ENCODE assay signal across 9 mouse cellular contexts in genomic region chr4:83302887-83303827, GRCm38 (mm10). TPM values are rescaled to one million over a fixed set of nuclear protein-coding genes. Genes with fewer than 3 reads are reported as not detected.
DNase-seq lines count a peak whose midpoint lies in the region; ATAC-seq and TF ChIP-seq lines count a peak whose summit lies in the region.
"Had no signal": no experiment of that assay in that cellular context is flagged by ENCODE, and none has a peak within 500 bp of the region (broad histone marks: within the 10 kb centered on the region; RNA-seq: fewer than 3 reads in every experiment).

No protein-coding gene starts in this region.

- no peak overlapping the region for H3K9ac ChIP-seq in forebrain, embryonic 11.5 days (ENCODE audit: low read length)
- H3K9ac ChIP-seq in liver, embryonic 16.5 days (ENCODE audit: low read depth, low read length) = no peak overlapping the region
- H3K9ac ChIP-seq in neural tube, embryonic 13.5 days = no peak overlapping the region
- H3K9ac ChIP-seq: limb, embryonic 15.5 days had no signal

- H3K4me2 ChIP-seq in forebrain, embryonic 11.5 days (ENCODE audit: low read depth, low read length, severe bottlenecking) = no peak overlapping the region
- peak overlapping the region; percentile 15 for H3K4me2 ChIP-seq in liver, embryonic 16.5 days (ENCODE audit: low read depth, low read length)
- no peak overlapping the region for H3K4me2 ChIP-seq in neural tube, embryonic 13.5 days
- H3K4me2 ChIP-seq: limb, embryonic 15.5 days had no signal

- DNase-seq in MEL-GATA-1-ER (ENCODE audit: extremely low read depth, low read depth) = peak; percentile 75
- DNase-seq in c-Kit-positive CD71-positive TER-119-negative erythroid progenitor cells, embryonic 14.5 days (ENCODE audit: low read depth) = peak; percentile 79
- DNase-seq in forebrain, embryonic 11.5 days (ENCODE audit: low spot score) = peak; percentile 59
- DNase-seq in heart, postnatal 14 days = peak; percentile 72 to 83
- peak; percentile 82 to 85 for DNase-seq in kidney, postnatal 36 days
- peak; percentile 73 for DNase-seq in thymus, adult 2 months

- no peak overlapping the region for H3K27ac ChIP-seq in forebrain, embryonic 11.5 days (ENCODE audit: low read depth, low read length)
- H3K27ac ChIP-seq in liver, embryonic 16.5 days (ENCODE audit: low read length) = no peak overlapping the region
- no peak overlapping the region for H3K27ac ChIP-seq in neural tube, embryonic 13.5 days (replicated peaks)
- H3K27ac ChIP-seq in thymus, adult 2 months (ENCODE audit: control insufficient read depth, insufficient read depth, low read length) = no peak overlapping the region
- H3K27ac ChIP-seq: limb, embryonic 15.5 days had no signal

- no peaks in the 10 kb centered on the region for H3K4me1 ChIP-seq in forebrain, embryonic 11.5 days (replicated peaks; ENCODE audit: control insufficient read depth, insufficient read depth, low read length)
- no peaks in the 10 kb centered on the region for H3K4me1 ChIP-seq in liver, embryonic 16.5 days (ENCODE audit: control insufficient read depth, low read depth, low read length)
- 0 out of 2 replicates have a peak, but pooled peaks cover 17% of the 10 kb centered on the region for H3K4me1 ChIP-seq in neural tube, embryonic 13.5 days (replicated peaks)
- no peaks in the 10 kb centered on the region for H3K4me1 ChIP-seq in thymus, adult 2 months (replicated peaks; ENCODE audit: control insufficient read depth, insufficient read depth, low read length)

- H3K4me3 ChIP-seq in forebrain, embryonic 11.5 days (ENCODE audit: low read depth, low read length) = no peak overlapping the region
- H3K4me3 ChIP-seq in liver, embryonic 16.5 days (ENCODE audit: low read depth, low read length) = peak overlapping the region; percentile 21; the same call in 1 of the 2 replicates
- no peak overlapping the region for H3K4me3 ChIP-seq in neural tube, embryonic 13.5 days
- no peak overlapping the region for H3K4me3 ChIP-seq in thymus, adult 2 months (ENCODE audit: control insufficient read depth, insufficient read depth, low read length)
- H3K4me3 ChIP-seq: limb, embryonic 15.5 days had no signal

- no peaks in the 10 kb centered on the region for H3K27me3 ChIP-seq in forebrain, embryonic 11.5 days (ENCODE audit: control insufficient read depth, insufficient read depth, low read length)
- H3K27me3 ChIP-seq in liver, embryonic 16.5 days (ENCODE audit: control insufficient read depth, insufficient read depth, low read depth, low read length) = no peaks in the 10 kb centered on the region
- H3K27me3 ChIP-seq in neural tube, embryonic 13.5 days = no peaks in the 10 kb centered on the region
- H3K27me3 ChIP-seq in thymus, adult 2 months (ENCODE audit: control insufficient read depth, insufficient read depth, low read length) = no peaks in the 10 kb centered on the region
- H3K27me3 ChIP-seq: limb, embryonic 15.5 days had no signal

- WGBS in forebrain, embryonic 11.5 days = 48% methylated on average over 13 of the region's 13 CpGs
- 29% methylated on average over 13 of the region's 13 CpGs for WGBS in liver, embryonic 16.5 days (ENCODE audit: insufficient replicate concordance)
- 42% methylated on average over 13 of the region's 13 CpGs for WGBS in neural tube, embryonic 13.5 days
- WGBS in thymus, adult 2 months = 45% methylated on average over 13 of the region's 13 CpGs

- intact Hi-C loops in heart, postnatal 14 days (cut with DNase I) = loop anchor here (1.0 to 10.0 kb wide), 3 partner anchors 41 to 272 kb away; no protein-coding TSS in a partner anchor

- 0 out of 2 replicates have a peak, but pooled peaks have one; percentile 51 for ATAC-seq in forebrain, embryonic 11.5 days (replicated peaks; ENCODE audit: low FRiP score)
- no peak for ATAC-seq in liver, embryonic 16.5 days (ENCODE audit: low read depth)
- ATAC-seq in neural tube, embryonic 13.5 days (ENCODE audit: low read depth) = peak; percentile 50

- TF ChIP-seq CTCF in thymus, adult 2 months (IDR thresholded peaks at IDR 0.05; ENCODE audit: borderline replicate concordance, control insufficient read depth, extremely low read depth, insufficient read depth, low read length, poor library complexity) = no peak

- H3K36me3 ChIP-seq in forebrain, embryonic 11.5 days (ENCODE audit: control insufficient read depth, insufficient read depth, low read length) = no peaks in the 10 kb centered on the region
- H3K36me3 ChIP-seq in liver, embryonic 16.5 days (ENCODE audit: control insufficient read depth, insufficient read depth) = no peaks in the 10 kb centered on the region
- H3K36me3 ChIP-seq in neural tube, embryonic 13.5 days = no peaks in the 10 kb centered on the region
- H3K36me3 ChIP-seq in thymus, adult 2 months (ENCODE audit: control insufficient read depth, insufficient read depth, low read length) = no peaks in the 10 kb centered on the region
- H3K36me3 ChIP-seq: limb, embryonic 15.5 days had no signal

- no peaks in the 10 kb centered on the region for H3K9me3 ChIP-seq in forebrain, embryonic 11.5 days (ENCODE audit: control insufficient read depth, low read length)
- H3K9me3 ChIP-seq in liver, embryonic 16.5 days (replicated peaks; ENCODE audit: control insufficient read depth, low read length) = no peaks in the 10 kb centered on the region
- H3K9me3 ChIP-seq in neural tube, embryonic 13.5 days = no peaks in the 10 kb centered on the region
- H3K9me3 ChIP-seq: limb, embryonic 15.5 days had no signal

- no peak for TF ChIP-seq POLR2A in thymus, adult 2 months (IDR thresholded peaks at IDR 0.05; ENCODE audit: control insufficient read depth, extremely low read depth, insufficient read depth, low read length, poor library complexity)

RNA-seq across cellular contexts. Expression of gene Ttc39b, which starts 20.9 kb away (rescaled TPM):
- polyA plus RNA-seq in forebrain, embryonic 11.5 days (2014; fragmentation: Nextera tagmentation; extraction: Ambion mirVana) = 3.4 and 4.0 TPM in 2 replicates
- 10 to 100 TPM; 13.4 to 17.7 TPM for total RNA-seq in heart, postnatal 14 days (2021)
- polyA plus RNA-seq in liver, embryonic 16.5 days (2015; fragmentation: Nextera tagmentation; extraction: Ambion mirVana) = 1.5 and 1.8 TPM in 2 replicates
- polyA plus RNA-seq in neural tube, embryonic 13.5 days (2015; fragmentation: Nextera tagmentation; extraction: Ambion mirVana) = 3.9 and 4.5 TPM in 2 replicates
- polyA plus RNA-seq in thymus, adult 2 months (2012; rRNA removed) = 1.7 and 2.5 TPM in 2 replicates
